Comparison of ENCODE assay signal across 40 mouse cellular contexts in genomic region chr12:104388477-104388876, GRCm38 (mm10). TPM values are rescaled to one million over a fixed set of nuclear protein-coding genes. Genes with fewer than 3 reads are reported as not detected.
"Had no signal": no experiment of that assay in that cellular context is flagged by ENCODE, and none has a peak within 500 bp of the region (broad histone marks: within the 10 kb centered on the region; RNA-seq: fewer than 3 reads in every experiment).

No protein-coding gene starts in this region.

- ATAC-seq: forebrain, embryonic 16.5 days; hindbrain, embryonic 16.5 days; intestine, embryonic 16.5 days had no signal

- H3K4me1 ChIP-seq: heart, embryonic 10.5 days; heart, embryonic 12.5 days; hindbrain, embryonic 10.5 days; hindbrain, embryonic 12.5 days; kidney, embryonic 15.5 days; limb, embryonic 13.5 days; limb, embryonic 15.5 days had no signal

- H3K27me3 ChIP-seq: heart, embryonic 12.5 days; hindbrain, embryonic 12.5 days; kidney, embryonic 15.5 days; limb, embryonic 13.5 days; limb, embryonic 15.5 days had no signal

- H3K36me3 ChIP-seq: heart, embryonic 10.5 days; heart, embryonic 12.5 days; hindbrain, embryonic 10.5 days; hindbrain, embryonic 12.5 days; kidney, embryonic 15.5 days; limb, embryonic 13.5 days; limb, embryonic 15.5 days had no signal

- H3K4me3 ChIP-seq: gastrocnemius, adult 2 months; heart, adult 2 months; heart, embryonic 10.5 days; heart, embryonic 12.5 days; hindbrain, embryonic 10.5 days; hindbrain, embryonic 12.5 days; kidney, embryonic 15.5 days; limb, embryonic 13.5 days; limb, embryonic 15.5 days had no signal

- H3K27ac ChIP-seq: gastrocnemius, adult 2 months; heart, adult 2 months; heart, embryonic 10.5 days; hindbrain, embryonic 10.5 days; hindbrain, embryonic 12.5 days; hindbrain, embryonic 14.5 days; kidney, embryonic 15.5 days; kidney, postnatal 0 days; limb, embryonic 13.5 days; limb, embryonic 15.5 days had no signal

- DNase-seq: gastrocnemius, adult 2 months; gastrocnemius, postnatal 10 days; gastrocnemius, postnatal 25 days; heart, adult 2 months; heart, postnatal 10 days; heart, postnatal 4 days; kidney, adult 11 months; kidney, adult 2 months; kidney, adult 9 months; kidney, postnatal 14 days; kidney, postnatal 36 days; layer of hippocampus, adult 9-11 months; layer of hippocampus, postnatal 36 days; left cerebral cortex, postnatal 4 days had no signal

- H3K9ac ChIP-seq: heart, embryonic 12.5 days; hindbrain, embryonic 12.5 days; hindbrain, embryonic 14.5 days; kidney, embryonic 15.5 days; limb, embryonic 13.5 days; limb, embryonic 15.5 days had no signal

- H3K4me2 ChIP-seq: heart, embryonic 12.5 days; hindbrain, embryonic 12.5 days; hindbrain, embryonic 14.5 days; kidney, embryonic 15.5 days; limb, embryonic 13.5 days; limb, embryonic 15.5 days had no signal

- H3K9me3 ChIP-seq: heart, embryonic 10.5 days; heart, embryonic 12.5 days; hindbrain, embryonic 10.5 days; hindbrain, embryonic 12.5 days; kidney, embryonic 15.5 days; limb, embryonic 13.5 days; limb, embryonic 15.5 days had no signal

RNA-seq across cellular contexts. Expression of gene Serpina3n, which starts 18.1 kb away (rescaled TPM):
- total RNA-seq: granulocyte monocyte progenitor cell, adult 5-6 weeks had no signal
- polyA plus RNA-seq: forebrain, embryonic 16.5 days; heart, embryonic 12.5 days; hindbrain, embryonic 10.5 days; intestine, embryonic 14.5 days; kidney, embryonic 15.5 days had no signal

RNA-seq across cellular contexts. Expression of gene Serpina3k, which starts 50.2 kb away (rescaled TPM):
- total RNA-seq: granulocyte monocyte progenitor cell, adult 5-6 weeks; heart, postnatal 10 days; heart, postnatal 25 days; layer of hippocampus, adult 18-20 months; layer of hippocampus, adult 8-10 months; layer of hippocampus, postnatal 14 days; layer of hippocampus, postnatal 36 days; left cerebral cortex, adult 18-20 months; left cerebral cortex, adult 8-10 months; left cerebral cortex, postnatal 10 days; left cerebral cortex, postnatal 25 days; left cerebral cortex, postnatal 4 days had no signal
- polyA plus RNA-seq: forebrain, embryonic 16.5 days; frontal cortex, adult 2 months; heart, adult 2 months; heart, embryonic 10.5 days; heart, embryonic 12.5 days; heart, embryonic 14.5 days; heart, embryonic 16.5 days; hindbrain, embryonic 10.5 days; hindbrain, embryonic 12.5 days; hindbrain, embryonic 14.5 days; hindbrain, embryonic 16.5 days; intestine, embryonic 14.5 days; intestine, embryonic 16.5 days; kidney, adult 2 months; kidney, embryonic 15.5 days; kidney, postnatal 0 days; large intestine, adult 2 months; limb, embryonic 13.5 days; limb, embryonic 15.5 days had no signal

RNA-seq across cellular contexts. Expression of gene Serpina3m, which starts 50.2 kb away (rescaled TPM):
- total RNA-seq: gastrocnemius, adult 2 months; granulocyte monocyte progenitor cell, adult 5-6 weeks; heart, adult 2 months; heart, postnatal 10 days; heart, postnatal 25 days; heart, postnatal 4 days; left cerebral cortex, postnatal 10 days; left cerebral cortex, postnatal 4 days had no signal
- polyA plus RNA-seq: forebrain, embryonic 16.5 days; frontal cortex, adult 2 months; heart, adult 2 months; heart, embryonic 10.5 days; heart, embryonic 12.5 days; heart, embryonic 14.5 days; heart, embryonic 16.5 days; hindbrain, embryonic 10.5 days; hindbrain, embryonic 12.5 days; hindbrain, embryonic 14.5 days; hindbrain, embryonic 16.5 days; intestine, embryonic 14.5 days; intestine, embryonic 16.5 days; kidney, adult 2 months; kidney, embryonic 15.5 days; kidney, postnatal 0 days; limb, embryonic 13.5 days; limb, embryonic 15.5 days had no signal
